Mouse (Mus musculus) limb, embryonic 10.5 days (tissue): ENCODE results near the gene Mfsd9. TPM values are rescaled to one million over a fixed set of nuclear protein-coding genes. Genes with fewer than 3 reads are reported as not detected.

Source experiments
- DNase-seq: peaks from one replicate; pipeline ENCODE4 v3.0.0-alpha.2; 2017; ENCODE audit warnings: low spot score
- H3K27ac ChIP-seq: fragments of 300-500 bp; sonication (generic); 2 replicates; pipeline ENCODE4 v1.5.1; 2016; ENCODE audit warnings: mild to moderate bottlenecking
- H3K27me3 ChIP-seq: fragments of 300-500 bp; sonication (generic); 2 replicates; pipeline ENCODE4 v1.6.1; 2016; ENCODE audit warnings: low read depth, mild to moderate bottlenecking; ENCODE audit not compliant: poor library complexity, severe bottlenecking
- H3K36me3 ChIP-seq: fragments of 300-500 bp; sonication (generic); 2 replicates; pipeline ENCODE4 v1.6.1; 2016; ENCODE audit warnings: mild to moderate bottlenecking, moderate library complexity
- H3K4me1 ChIP-seq: fragments of 300-500 bp; sonication (generic); 2 replicates; pipeline ENCODE4 v1.6.1; 2016
- H3K4me3 ChIP-seq: fragments of 300-500 bp; sonication (generic); 2 replicates; pipeline ENCODE4 v1.5.1; 2016; ENCODE audit warnings: mild to moderate bottlenecking, moderate library complexity
- H3K9me3 ChIP-seq: fragments of 300-500 bp; sonication (generic); replicated peaks from 2 replicates; pipeline ENCODE4 v1.6.1; 2016; ENCODE audit warnings: mild to moderate bottlenecking
- WGBS: fragments of 180-500 bp; shearing (Covaris S2); methylation state at CpG from one replicate; pipeline ENCODE4 v1.1.7; 2016; 5-methylcytosine and 5-hydroxymethylcytosine counted together
- polyA plus RNA-seq: library from polyadenylated mRNA; unstranded; fragments of >200 nt; fragmentation: Nextera tagmentation; extraction: Ambion mirVana; gene quantifications from 2 replicates; pipeline ENCODE4 v1.2.1, GENCODE M21; 2016

Gene Mfsd9
- polyA plus RNA-seq, 1 experiment from 2014 or later, result 3.4 TPM

- 87% methylated on average over 7 of the region's 7 CpGs for WGBS
- no peaks in the 10 kb centered on the region for H3K27me3 ChIP-seq
- H3K36me3 ChIP-seq, result no peaks in the 10 kb centered on the region
- H3K27ac ChIP-seq, result no peak overlapping the region
- H3K9me3 ChIP-seq, result no peaks in the 10 kb centered on the region
- no peak for DNase-seq
- no peaks in the 10 kb centered on the region for H3K4me1 ChIP-seq
- H3K4me3 ChIP-seq, result no peak overlapping the region
These were observed 63.1 kb downstream of the Mfsd9 start for GRCm38 (mm10) chr1:40727404-40727803.

- Histone ChIP-seq H3K9me3 (no peaks in the 10 kb centered on the region), H3K27me3 (no peaks in the 10 kb centered on the region), H3K4me1 (no peaks in the 10 kb centered on the region), H3K27ac (no peak overlapping the region), H3K36me3 (no peaks in the 10 kb centered on the region), H3K4me3 (no peak overlapping the region)
- WGBS, result 95% methylated on average over 10 of the region's 10 CpGs
- no peak for DNase-seq
These were observed 64.4 kb downstream of the Mfsd9 start for GRCm38 (mm10) chr1:40726051-40726450.

Other genes with a start within 250 kb of the Mfsd9 start
- gene Slc9a4, start 210.6 kb downstream of the Mfsd9 start, polyA plus RNA-seq, result not detected in 2 replicates
- not detected in 2 replicates for gene Slc9a2, start 110.1 kb downstream of the Mfsd9 start, polyA plus RNA-seq
- 0.09 TPM in 1 of 2 replicates, not detected in the other for gene Tmem182, start 14.9 kb upstream of the Mfsd9 start, polyA plus RNA-seq